Mouse (Mus musculus) inflammation-experienced regulatory T-cells, adult 6 months (primary cell): Measurements from ENCODE around the gene Hapln4. TPM values are rescaled to one million over a fixed set of nuclear protein-coding genes. Genes with fewer than 3 reads are reported as not detected.
"Not testable (repeated sequence)": the region's sequence is repeated elsewhere in the genome, so short reads cannot be mapped to it uniquely, and the experiment has no call there.

Experiments used
- ATAC-seq: one replicate; pipeline ENCODE4 v1.8.0; 2017
- polyA plus RNA-seq, 3 experiments: library from polyadenylated mRNA; unstranded; fragments of 100-300 nt; shearing (Covaris generic); gene quantifications; one replicate each; pipeline ENCODE4 v1.2.1; 2017

Hapln4 gene
- not detected for polyA plus RNA-seq

DNA sequence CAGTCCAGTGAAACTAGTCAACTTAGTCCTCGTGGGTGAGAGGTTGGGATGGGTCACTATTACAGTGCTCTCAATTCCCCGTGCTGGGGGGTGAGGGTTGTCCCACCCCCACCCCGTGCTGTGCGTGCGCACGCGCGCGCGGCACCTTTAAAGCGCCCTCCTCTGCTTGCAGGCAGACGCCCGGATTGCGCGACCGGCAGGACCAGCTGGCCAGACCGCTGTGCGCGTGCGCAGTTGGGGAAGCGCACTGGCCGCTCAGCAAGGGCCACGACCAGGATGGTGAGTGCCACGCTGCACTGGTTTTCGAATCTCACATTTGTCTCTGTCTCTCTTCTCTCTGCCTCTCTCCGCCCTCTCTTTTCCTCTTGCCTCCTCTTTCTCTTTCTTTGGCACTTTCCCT is at the start of gene Hapln4:
Gene Hapln4, plus strand, starts transcription at position 173 of the 400 bp plus-strand sequence.
- no peak for ATAC-seq

DNA sequence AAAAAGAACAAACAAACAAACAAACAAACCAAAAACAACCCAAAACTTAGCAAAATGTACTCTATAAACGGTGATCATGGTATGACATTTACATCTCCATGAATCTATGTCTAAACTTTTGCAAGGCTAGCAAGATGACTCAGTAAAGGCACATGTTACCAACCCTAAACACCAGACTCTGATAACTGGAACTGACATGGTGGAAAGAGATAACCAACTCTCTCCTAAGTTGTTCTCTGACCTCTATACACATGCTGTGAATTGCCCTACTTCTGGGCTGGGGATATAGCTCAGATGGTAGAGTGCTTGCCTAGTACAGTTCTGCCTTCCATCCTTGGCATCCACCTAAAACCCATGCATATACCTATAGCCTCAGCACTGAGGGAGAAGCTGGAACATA is 45.3 kb upstream of the Hapln4 start:
- no peak for ATAC-seq

DNA sequence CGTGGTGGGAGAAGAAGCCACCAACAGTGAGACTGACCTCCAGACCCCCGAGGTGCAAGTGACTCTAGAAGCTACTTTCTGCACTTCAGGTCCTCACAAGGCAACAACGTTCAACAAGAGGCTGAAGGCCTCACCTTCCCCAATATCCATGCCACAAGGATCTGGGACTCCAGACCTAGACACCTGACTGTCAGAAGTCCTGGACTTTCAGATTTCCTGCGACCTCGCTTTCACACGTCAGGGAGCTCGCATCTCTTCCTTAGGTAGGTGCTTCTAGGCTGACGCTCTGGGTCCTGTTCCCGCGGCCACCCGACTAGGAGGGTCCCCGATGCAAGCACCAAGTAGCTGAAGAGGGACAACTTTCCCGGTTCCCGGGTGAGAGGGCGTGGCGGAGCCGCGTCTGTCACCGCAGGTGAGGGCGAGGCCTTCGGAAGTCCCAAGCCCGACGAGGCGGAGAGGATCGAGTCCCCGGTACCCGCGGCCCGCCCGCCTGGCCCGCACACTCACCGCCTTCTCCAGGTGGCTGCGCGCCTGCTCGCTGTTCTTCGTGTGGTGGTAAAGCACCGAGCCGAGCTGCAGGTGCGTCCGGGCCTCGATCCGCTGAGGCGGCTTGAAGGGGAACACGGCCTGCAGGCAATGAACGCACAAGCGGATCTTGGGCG is 41.2 kb upstream of the Hapln4 start:
- peak; percentile 6 for ATAC-seq

DNA sequence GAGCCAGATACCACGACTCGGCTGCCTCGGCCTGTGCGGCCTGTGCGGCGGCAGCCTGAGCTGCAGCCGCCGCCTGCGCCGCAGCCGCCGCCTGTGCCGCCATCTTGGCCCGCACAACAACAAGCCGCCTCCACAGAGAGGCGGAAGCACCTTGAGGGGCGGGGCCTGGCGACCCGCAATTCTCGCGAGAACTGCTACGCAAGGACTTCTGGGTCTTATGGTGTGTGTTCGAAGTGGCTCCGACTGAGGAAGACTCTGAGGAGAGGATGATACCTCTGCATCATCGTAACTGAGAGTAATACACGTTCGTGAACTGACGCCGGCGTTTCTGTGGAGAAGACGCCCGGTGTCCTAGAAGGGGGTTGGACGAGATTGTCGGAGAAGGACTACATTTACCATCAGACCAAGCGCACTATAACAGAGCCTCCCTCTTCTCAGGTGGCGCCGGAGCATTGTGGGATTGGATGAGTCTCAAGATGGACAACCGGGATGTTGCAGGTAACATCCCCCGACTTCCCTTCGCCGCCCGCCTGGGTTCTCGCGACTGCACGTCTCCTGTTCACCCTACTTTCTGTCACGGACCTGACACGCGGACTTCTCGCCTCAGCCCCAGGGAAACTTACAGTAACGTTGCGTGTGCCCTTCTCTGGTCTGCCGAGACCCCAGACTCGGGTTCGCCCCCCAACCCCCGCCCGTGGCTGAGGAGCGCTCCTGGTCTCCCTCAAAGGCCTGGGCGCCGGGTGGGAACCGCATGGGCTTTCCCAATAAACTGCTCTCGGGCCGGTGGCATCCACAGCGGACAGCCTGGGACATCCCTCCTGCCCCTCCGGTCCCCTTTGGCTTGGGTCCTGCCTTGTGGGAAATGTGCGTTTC is 40.4 kb upstream of the Hapln4 start, which contains the start of the genes Mau2 and Sugp1:
Gene Mau2, minus strand, starts transcription at position 152 of the 873 bp plus-strand sequence.
Gene Sugp1, plus strand, starts transcription at position 231 of the 873 bp plus-strand sequence.
- peak; percentile 95 for ATAC-seq

DNA sequence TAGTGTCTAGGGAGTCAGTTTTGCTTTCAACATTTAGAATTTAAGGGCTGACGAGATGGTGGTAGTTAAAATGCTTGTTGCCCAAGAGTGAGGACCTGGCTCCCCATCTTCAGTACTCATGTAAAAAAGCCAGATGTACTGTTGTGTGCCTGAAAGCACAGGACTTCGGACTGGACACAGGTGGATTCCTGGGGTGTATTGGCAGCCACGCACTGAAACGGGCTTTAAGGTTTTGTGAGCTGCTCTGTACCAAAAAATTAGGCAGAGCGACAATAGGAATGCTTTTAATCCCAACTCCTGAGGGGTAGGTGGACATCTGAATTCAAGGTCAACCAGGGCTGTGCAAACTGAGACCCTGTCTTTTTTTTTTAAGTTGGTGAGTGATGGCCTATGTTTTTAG is 39.3 kb upstream of the Hapln4 start:
- ATAC-seq = no peak

DNA sequence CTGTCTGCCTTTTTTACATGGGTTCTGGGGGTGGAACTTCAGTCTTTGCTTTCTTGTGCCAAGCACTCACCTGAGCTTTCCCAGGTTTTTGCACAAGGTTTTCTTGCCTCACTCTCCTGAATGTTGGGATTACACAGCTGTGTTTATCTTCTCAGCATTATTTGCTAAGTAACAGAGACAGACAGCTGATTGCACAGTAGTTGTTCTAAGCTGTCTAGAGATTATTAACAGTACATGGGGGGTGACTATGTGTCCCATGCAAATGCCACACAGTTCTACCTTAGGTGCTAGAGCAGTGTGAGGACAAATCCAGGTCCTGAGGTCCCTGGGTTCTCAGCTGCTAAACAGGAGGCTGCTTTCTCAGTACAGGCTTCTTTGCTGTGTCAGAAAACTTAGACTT is 33.6 kb upstream of the Hapln4 start:
- ATAC-seq = no peak

DNA sequence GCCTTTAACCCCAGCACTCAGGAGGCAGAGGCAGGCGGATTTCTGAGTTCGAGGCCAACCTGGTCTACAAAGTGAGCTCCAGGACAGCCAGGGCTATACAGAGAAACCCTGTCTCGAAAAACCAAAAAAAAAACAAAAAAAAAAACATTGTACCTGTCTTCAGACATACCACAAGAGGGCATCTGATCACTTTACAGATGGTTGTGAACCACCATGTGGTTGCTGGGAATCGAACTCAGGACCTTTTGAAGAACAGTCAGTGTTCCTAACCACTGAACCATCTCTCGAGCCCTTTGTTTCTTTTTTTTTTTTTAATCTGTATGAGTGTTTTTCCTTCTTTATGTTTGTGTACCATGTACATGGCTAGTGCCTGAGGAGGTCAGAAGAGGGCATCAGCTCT is 32.8 kb upstream of the Hapln4 start:
- not testable (repeated sequence) for ATAC-seq

DNA sequence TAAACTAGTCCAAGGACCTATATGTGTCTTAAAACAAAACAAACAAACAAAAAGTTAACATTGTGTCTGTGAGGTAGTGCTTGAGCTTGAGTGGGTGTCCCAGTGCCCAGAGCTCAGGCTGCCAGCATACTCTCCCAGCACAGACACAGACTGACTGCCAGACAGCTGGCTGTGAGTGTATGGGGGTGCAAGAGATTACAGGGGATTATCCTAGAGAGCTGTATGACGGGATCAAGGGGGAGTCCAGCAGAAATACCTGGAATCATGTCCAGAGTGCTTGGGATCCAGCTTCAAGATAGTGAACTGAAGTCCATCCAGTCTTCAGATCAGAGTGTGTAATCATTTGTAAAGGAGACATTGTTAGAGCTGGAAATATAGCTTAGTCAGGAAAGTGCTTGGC is 25.5 kb upstream of the Hapln4 start:
- no peak for ATAC-seq

DNA sequence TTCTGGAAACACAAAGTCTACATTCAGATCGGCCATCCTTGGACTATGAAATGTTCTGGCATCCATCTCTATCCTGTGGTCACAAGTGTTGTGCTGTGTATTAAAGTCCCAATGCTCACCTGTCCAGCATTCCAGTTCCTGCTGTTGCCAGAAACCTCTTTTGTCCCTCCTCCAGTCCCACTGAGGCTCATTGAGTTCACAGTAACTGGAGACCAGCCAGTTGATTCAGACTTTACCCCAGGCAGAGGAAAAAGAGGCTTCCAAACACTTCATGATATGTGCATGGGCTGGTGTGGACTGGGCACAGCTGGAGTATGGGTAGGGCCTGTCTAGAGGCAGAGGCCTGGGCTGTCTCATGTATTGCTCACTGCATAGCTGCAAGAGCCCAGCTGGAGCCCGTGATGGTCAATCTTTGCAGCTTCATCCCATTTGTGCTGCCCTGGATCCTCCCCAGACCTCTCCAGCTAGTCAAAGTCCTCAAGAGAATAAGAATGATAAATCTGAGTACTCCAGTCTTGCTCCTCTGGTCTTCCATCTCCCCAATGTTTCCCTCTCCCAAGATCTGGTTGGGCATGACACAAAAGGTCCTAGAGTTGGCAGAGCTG is 11.3 kb upstream of the Hapln4 start:
- no peak for ATAC-seq

DNA sequence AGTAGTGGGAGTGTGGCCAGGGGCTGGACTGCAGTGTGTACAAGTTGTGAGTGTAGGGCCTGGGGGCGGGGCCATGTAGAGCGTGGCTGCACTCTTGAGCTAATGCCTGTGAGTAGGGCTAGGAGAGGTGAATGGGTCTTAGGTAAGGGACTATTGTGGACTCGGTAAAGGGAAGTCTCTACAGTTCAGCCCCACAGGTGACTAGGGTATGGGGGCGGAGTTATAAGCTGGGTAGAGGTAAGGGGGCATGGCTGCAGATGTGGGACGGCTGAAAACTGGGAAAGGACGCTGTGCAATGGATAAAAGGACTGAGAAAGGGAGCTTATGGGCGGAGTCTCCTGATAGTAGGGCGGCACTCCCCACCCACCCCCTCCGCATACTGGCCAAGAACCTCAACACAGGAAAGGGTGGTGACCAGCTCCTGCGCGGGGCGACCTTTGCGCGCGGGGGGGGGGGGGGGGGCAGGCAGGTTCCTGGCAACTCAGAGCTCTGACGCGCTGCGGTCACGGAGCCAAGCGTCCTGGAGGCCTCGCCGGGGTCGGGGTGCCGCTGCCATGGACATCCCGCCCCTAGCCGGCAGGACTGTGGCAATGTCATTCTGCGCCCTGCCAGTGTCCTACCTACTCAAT is 10.7 kb upstream of the Hapln4 start, which contains the start of gene Tm6sf2:
Gene Tm6sf2, plus strand, starts transcription at position 484 of the 629 bp plus-strand sequence.
- ATAC-seq = no peak

DNA sequence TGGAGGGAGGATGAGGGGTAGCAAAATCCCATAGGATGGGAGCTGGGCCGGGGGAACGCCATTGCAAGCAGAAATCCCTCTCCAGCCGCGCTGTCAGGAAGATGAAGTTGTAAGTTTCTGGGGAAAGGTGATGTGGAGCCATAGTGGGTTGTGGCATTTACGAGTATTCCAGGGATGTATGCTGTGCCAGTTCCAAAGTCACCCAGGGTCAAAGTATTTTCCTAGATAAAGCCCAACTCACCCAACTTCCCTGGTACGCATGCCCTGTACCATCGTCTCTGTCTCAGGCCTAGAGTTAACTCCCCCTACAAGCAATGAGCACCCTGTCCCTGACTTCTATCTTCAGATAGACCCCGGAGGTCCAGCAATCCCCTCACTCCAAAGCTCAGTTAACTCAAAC is 10.1 kb upstream of the Hapln4 start:
- ATAC-seq = no peak

DNA sequence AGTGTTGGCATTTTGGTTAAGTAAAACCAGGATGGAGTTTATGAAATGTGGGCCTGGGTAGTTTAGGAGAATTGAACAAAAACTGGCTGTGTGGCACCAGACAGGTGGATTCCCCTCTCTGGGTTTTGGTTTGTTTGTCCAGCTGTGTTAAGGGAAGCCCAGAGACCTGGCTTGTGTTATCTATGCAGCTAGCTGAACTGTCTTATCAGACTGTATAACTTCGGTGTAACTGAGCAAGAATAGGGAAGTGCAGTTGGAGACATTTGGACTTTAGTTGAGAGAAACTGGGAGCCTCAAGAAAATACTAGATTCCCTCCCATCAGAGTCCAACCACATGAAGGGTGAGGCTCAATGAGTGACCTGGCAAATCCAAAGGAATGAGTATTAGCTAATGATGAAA is 9.6 kb upstream of the Hapln4 start:
- no peak for ATAC-seq

DNA sequence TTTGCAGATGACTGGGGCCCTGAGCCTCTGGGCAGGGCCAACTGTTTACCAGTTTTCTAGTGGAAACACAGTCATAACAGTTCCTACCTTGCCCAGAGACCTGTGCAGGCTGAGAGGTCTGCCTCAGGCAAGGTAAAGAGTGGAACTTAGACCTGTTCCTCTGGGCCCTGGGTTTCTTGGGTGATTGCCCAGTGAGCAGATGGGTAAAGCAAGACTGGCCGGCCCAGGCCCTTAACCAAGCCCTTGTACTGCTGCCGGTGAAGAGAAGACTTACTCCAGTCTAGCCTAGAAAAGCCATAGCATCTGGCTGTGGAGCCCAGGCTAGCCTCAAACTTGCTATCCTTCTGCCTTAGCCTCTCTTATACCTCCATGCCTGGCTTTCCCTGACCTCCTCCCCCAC is 1.3 kb upstream of the Hapln4 start:
- ATAC-seq = no peak

DNA sequence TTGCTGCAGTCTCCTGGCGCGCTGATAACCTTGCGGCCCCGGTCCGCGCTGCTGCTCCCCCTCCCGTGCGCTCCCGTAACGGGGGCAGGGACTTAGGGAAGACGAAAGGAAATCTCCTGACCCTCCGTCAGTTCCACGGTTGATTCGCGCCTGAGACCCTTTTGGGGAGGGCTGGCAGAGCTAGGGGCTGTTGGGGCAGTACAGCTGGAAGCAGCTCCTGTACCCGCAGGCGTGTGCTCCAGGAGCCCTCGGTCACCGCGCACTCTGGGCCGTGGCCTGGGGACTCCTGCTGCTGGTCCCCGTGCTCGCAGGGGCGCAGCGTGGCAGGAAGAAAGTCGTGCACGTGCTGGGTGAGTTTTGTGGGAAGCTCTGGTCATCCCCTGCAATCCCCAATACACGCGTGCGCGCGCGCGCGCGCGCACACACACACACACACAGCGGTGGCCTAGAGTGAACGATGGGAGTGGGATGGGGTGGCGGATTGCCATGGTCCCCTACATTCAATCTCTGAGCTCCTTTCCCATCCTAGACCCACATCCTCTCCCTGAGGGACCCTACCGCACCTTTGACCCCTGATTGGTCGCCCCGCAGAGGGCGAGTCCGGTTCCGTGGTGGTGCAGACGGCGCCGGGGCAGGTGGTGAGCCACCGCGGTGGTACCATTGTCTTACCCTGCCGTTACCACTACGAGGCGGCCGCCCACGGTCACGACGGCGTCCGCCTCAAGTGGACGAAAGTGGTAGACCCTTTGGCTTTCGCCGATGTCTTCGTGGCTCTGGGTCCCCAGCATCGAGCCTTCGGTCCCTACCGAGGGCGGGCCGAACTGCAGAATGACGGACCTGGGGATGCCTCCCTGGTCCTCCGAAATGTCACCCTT is 1.2 kb downstream of the Hapln4 start:
- ATAC-seq = no peak

DNA sequence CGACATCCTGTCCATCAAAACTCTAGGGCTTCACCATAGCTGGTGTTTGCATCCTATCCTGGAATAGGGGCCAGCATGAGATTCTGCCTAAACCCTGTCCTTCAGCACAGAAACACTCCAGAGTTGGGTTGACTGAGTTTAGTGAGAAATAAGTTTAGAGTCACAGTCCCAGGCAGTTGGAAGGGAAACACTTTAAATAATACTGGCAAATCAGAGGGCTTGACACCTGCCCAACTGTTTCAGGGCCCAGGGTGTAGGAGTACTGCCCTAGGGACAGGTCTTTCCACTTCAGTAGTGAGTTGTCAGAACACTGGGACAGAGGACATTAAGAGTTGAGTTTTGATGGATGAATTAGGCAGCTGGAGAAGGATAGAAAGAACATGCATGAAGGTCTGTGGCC is 2.9 kb downstream of the Hapln4 start:
- ATAC-seq = no peak

DNA sequence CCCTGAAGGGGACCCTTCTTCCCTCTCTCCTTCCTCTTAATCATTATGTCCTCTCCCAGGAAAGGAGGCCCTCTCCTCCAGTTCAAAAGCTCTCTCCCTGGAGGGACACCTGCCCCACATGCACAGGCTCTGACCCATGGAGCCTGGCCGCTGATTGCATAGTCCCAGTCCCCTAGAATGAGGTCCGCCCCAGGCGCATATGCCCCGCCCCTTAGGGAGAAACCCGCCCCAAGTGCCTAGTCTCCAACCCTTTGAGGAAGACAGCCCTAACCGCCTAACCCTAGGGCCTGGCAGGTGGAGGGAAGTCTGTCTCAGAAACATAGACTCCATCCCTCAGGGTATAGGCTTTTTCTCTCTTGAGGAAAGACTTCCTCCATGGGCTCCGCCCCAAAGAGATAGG is 4.0 kb downstream of the Hapln4 start:
- ATAC-seq = no peak

DNA sequence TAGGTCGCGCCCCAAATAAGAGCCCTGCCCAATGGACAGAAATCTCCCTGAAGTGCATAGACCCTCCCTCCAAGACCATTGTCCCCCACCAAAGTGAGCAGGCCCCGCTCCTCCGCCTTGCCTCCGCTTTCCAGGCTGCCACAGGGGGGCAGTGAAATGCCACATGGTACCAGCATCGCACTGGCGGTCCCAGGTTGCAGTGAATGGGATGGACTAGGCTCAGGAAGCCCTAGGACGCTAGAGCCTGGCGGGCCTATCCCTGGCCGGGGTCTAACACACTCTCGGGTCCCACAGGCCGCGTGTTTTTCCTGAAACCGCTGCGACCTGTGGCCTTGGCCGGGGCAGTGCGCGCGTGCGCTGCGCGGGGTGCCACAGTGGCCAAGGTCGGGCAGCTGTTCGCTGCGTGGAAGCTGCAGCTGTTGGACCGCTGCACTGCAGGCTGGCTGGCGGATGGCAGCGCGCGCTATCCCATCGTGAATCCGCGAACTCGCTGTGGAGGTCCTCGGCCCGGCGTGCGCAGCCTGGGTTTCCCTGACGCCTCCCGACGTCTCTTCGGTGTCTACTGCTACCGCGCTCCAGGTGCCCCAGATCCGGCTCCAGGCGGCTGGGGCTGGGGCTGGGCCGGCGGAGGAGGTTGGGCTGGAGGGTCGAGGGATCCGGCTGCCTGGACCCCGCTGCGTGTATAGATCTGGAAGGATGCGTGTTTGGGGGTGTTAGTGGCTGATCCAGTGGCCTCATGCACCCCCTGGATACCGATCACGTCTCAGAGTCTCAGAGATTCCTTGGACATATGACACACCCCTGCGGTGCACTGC is 4.8 kb downstream of the Hapln4 start:
- ATAC-seq = no peak

DNA sequence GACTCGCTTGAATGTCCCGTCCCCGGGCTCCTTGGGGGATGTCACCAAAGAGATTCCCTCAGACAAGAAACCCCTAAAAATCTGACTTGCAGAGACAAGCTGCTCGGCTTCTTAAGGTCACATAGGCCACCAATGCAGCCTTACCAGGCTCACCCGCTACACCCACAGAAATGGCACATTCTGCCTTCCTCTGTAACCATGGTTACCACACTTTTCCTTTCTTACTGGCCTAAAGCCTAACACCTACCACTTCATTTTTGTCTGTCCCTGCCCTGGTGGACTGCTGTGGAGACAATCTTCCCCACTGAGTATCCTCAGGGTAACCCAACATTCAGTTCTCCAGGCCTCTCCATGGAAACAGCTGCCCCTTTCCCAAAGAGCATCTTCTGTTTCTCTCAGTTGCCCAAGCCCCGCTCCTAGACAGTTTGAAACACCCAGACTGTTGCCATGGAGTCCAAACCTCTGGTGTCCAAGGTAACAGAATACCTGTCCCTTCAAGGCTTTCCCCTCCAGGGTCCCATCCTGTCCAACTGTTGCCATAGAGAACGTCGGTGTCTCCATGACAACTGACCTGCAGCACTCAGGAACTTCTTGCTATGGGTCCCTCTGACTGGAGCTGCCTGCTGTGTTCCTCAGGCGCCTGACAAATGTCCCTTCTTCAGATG is 6.2 kb downstream of the Hapln4 start:
- ATAC-seq = no peak

DNA sequence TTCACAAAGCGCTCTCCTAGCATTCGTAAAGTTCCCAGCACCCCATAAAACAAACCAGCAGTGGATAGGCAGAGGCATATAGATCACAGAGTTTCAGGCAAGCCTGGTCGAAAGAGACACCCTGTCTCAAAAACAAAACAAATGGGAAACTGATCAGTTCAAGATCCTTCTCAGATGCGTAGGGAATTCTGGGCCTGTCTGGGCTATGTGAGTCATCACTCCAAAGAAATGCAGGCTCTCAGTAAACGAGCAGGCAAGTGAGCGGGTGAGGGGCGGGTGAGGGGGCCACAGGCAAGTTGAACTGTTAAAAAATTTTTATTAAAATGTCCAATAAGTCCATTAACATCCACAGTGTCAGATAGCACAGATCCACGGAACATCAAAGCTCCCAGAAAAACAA is 9.5 kb downstream of the Hapln4 start:
- ATAC-seq = no peak

DNA sequence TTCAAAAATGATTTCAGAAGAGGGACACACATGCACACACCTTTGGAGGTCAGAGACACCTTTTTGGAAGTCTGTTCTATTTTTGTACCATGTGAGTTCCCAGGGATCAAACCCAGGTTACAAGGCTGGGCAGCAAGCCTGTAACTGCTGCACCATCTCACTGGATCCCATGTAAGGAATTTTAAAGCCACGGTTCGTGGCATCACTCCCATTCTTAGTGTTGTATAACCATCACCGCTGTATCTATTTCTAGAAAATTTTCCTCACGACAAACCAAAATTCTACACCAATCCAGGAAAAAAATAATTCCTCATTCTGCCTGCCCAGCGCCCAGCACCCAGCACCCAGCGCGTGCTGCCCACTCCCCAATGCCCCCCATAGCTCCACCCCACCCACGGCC is 16.0 kb downstream of the Hapln4 start:
- ATAC-seq = no peak

DNA sequence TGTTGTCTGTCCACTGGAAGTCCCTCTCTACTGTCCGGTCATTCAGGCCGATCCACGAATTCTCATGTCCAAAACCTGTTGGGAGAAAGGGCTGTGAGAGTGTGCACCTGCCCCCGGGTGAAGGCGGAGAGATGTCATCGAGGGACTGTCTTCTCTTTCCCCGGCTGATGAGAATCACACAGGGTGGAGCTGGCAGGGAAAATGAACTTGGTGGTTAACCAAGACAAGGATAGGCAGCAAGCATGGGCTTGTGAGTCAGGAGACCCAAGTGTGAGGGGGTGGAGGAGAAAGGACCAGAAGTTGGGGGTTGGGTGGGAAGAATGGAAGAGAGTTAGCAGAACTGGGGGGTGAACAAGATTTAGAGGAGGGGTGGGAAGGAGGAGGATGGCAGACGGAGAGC is 17.0 kb downstream of the Hapln4 start:
- ATAC-seq = no peak
